Mouse (Mus musculus): ENCODE measurements around the gene Dtx4. TPM values are rescaled to one million over a fixed set of nuclear protein-coding genes. Genes with fewer than 3 reads are reported as not detected.

Dtx4 gene
- polyA plus RNA-seq, 1 experiment from 2014 or later = 1.8 TPM

- H3K4me1 ChIP-seq = no peaks in the 10 kb centered on the region
- H3K4me3 ChIP-seq = no peak within 1 kb of the TSS
- no peaks in the 10 kb centered on the region for H3K27me3 ChIP-seq (ENCODE audit: low read depth, poor library complexity, severe bottlenecking)
- H3K9me3 ChIP-seq (replicated peaks) = no peaks in the 10 kb centered on the region
- H3K27ac ChIP-seq = no peak within 1 kb of the TSS
- DNase-seq (ENCODE audit: low spot score) = no peak
- H3K36me3 ChIP-seq = no peaks in the 10 kb centered on the region
Observed at GRCm38 (mm10) chr19:12417361-12417760, 83.9 kb downstream of the Dtx4 start, which contains the start of gene Olfr1441. Gene Olfr1441, plus strand, starts transcription at chr19:12417433.

Other genes starting within 250 kb of the Dtx4 start
- gene Olfr235, start 240.4 kb downstream of the Dtx4 start, polyA plus RNA-seq (2016; fragmentation: Nextera tagmentation; extraction: Ambion mirVana) = not detected in 2 replicates
- gene Olfr1434, start 221.6 kb downstream of the Dtx4 start, polyA plus RNA-seq (2016; fragmentation: Nextera tagmentation; extraction: Ambion mirVana) = not detected in 2 replicates
- gene Olfr1436, start 202.3 kb downstream of the Dtx4 start, polyA plus RNA-seq (2016; fragmentation: Nextera tagmentation; extraction: Ambion mirVana) = not detected in 2 replicates
- gene Olfr1437, start 176.4 kb downstream of the Dtx4 start, polyA plus RNA-seq (2016; fragmentation: Nextera tagmentation; extraction: Ambion mirVana) = not detected in 2 replicates
- not detected in 2 replicates for gene Olfr1438-ps1, start 165.5 kb downstream of the Dtx4 start, polyA plus RNA-seq (2016; fragmentation: Nextera tagmentation; extraction: Ambion mirVana)
- not detected in 2 replicates for gene Olfr1440, start 114.2 kb downstream of the Dtx4 start, polyA plus RNA-seq (2016; fragmentation: Nextera tagmentation; extraction: Ambion mirVana)
- not detected in 2 replicates for gene Olfr1441, start 84.0 kb downstream of the Dtx4 start, polyA plus RNA-seq (2016; fragmentation: Nextera tagmentation; extraction: Ambion mirVana)
- not detected in 2 replicates for gene Pfpl, start 73.5 kb downstream of the Dtx4 start, polyA plus RNA-seq (2016; fragmentation: Nextera tagmentation; extraction: Ambion mirVana)
- 0.05 and 0.08 TPM in 2 replicates for gene Mpeg1, start 40.7 kb downstream of the Dtx4 start, polyA plus RNA-seq (2016; fragmentation: Nextera tagmentation; extraction: Ambion mirVana)
- gene Fam111a, start 44.3 kb upstream of the Dtx4 start, polyA plus RNA-seq (2016; fragmentation: Nextera tagmentation; extraction: Ambion mirVana) = 11.5 and 15.4 TPM in 2 replicates
- not detected in 2 replicates for gene Gm4952, start 98.5 kb upstream of the Dtx4 start, polyA plus RNA-seq (2016; fragmentation: Nextera tagmentation; extraction: Ambion mirVana)
- gene Glyat, start 131.9 kb upstream of the Dtx4 start, polyA plus RNA-seq (2016; fragmentation: Nextera tagmentation; extraction: Ambion mirVana) = not detected in 2 replicates
- gene Olfr1442, start 169.0 kb upstream of the Dtx4 start, polyA plus RNA-seq (2016; fragmentation: Nextera tagmentation; extraction: Ambion mirVana) = not detected in 2 replicates
- gene Olfr1443, start 176.7 kb upstream of the Dtx4 start, polyA plus RNA-seq (2016; fragmentation: Nextera tagmentation; extraction: Ambion mirVana) = not detected in 2 replicates
- not detected in 2 replicates for gene Keg1, start 194.3 kb upstream of the Dtx4 start, polyA plus RNA-seq (2016; fragmentation: Nextera tagmentation; extraction: Ambion mirVana)

All from limb, embryonic 10.5 days (tissue).